In the genomic region with DNA sequence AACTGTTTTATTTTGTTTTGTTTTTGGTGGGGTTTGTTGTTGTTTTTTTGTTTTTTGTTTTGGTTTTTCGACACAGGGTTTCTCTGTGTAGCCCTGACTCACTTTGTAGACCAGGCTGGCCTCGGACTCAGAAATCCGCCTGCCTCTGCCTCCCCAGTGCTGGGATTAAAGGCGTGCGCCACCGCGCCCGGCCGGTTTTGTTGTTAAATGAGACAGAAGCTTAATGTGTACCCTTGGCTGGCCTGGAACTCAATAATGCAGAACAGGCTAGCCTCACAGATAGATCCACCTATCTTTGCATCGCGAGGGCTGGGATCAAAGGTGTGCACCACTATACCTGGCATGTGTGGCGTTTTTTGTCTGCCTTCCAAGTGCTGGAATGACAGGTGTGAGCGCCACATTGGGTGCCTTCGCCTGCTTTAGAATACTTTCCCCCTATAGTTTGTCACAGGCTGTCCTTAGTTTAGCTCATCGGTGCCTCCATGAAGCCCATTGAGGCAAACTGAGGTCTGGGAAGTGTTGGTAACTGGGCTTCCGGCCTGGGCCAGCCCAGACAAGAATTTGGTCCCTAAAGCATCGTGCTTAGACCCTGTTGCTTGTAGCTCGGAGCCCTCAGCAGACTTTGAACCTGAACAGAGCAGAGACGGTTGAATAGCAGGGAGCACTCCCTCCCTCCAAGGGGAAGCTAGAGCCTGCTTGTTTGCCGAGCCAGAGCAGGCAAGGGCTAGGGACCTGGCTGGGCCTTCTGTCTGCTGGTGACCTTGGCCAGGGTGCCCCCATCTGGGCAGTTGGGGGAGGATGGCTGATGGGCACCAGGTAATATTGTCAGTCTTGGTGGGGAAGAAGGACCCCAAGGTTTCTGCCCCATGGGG, we compare ENCODE assay signal across 8 mouse cellular contexts. TPM values are rescaled to one million over a fixed set of nuclear protein-coding genes. Genes with fewer than 3 reads are reported as not detected.
A peak's percentile ranks its signal among the peaks of the same experiment; 100 is the strongest.
DNase-seq lines count a peak whose midpoint lies in the region; ATAC-seq and TF ChIP-seq lines count a peak whose summit lies in the region.

No protein-coding gene starts in this region.

- H3K9ac ChIP-seq in hindbrain, embryonic 14.5 days = peak overlapping the region; percentile 74
- H3K9ac ChIP-seq in liver, embryonic 13.5 days = peak overlapping the region; percentile 80

- TF ChIP-seq CTCF in bone marrow macrophage, adult 2 months (IDR thresholded peaks at IDR 0.05; ENCODE audit: low read depth, low read length) = no peak

- H3K36me3 ChIP-seq in hindbrain, embryonic 14.5 days (replicated peaks; ENCODE audit: control insufficient read depth, insufficient read depth) = peaks cover 30% of the 10 kb centered on the region
- H3K36me3 ChIP-seq in liver, embryonic 13.5 days = peaks cover 19% of the 10 kb centered on the region

- peak overlapping the region; percentile 87 for H3K4me3 ChIP-seq in bone marrow macrophage, adult 2 months (ENCODE audit: insufficient read depth, low read length)
- peak overlapping the region; percentile 67 for H3K4me3 ChIP-seq in hindbrain, embryonic 14.5 days (replicated peaks; ENCODE audit: low read length)
- peak overlapping the region; percentile 85 for H3K4me3 ChIP-seq in liver, embryonic 13.5 days (replicated peaks)

- DNase-seq in cerebellum, adult 11-12 months = peak; percentile 55
- no peak for DNase-seq in hindbrain, embryonic 14.5 days (ENCODE audit: low spot score)
- DNase-seq in liver, embryonic 13.5 days = no peak
- no peak for DNase-seq in embryo, embryonic 10.5 days (ENCODE audit: low spot score)
- DNase-seq in left cerebral cortex, adult 9 months (ENCODE audit: low spot score in 2 of 2) = no peak

- no peak for TF ChIP-seq POLR2A in bone marrow macrophage, adult 2 months (IDR thresholded peaks at IDR 0.05; ENCODE audit: borderline replicate concordance, low read depth, low read length)

- H3K27ac ChIP-seq in bone marrow macrophage, adult 2 months (ENCODE audit: insufficient read depth, low read depth, low read length) = no peak overlapping the region
- H3K27ac ChIP-seq in hindbrain, embryonic 14.5 days = no peak overlapping the region
- peak overlapping the region; percentile 21; the same call in 1 of the 2 replicates for H3K27ac ChIP-seq in liver, embryonic 13.5 days

- peak overlapping the region; percentile 58 for H3K4me2 ChIP-seq in hindbrain, embryonic 14.5 days (replicated peaks)
- peak overlapping the region; percentile 95 for H3K4me2 ChIP-seq in liver, embryonic 13.5 days

- H3K27me3 ChIP-seq in hindbrain, embryonic 14.5 days (ENCODE audit: control insufficient read depth, insufficient read depth, low read length) = peaks cover 7% of the 10 kb centered on the region; the same call in 1 of the 2 replicates
- H3K27me3 ChIP-seq in liver, embryonic 13.5 days = peaks cover 11% of the 10 kb centered on the region

- H3K9me3 ChIP-seq in hindbrain, embryonic 14.5 days (ENCODE audit: control insufficient read depth, low read length) = no peaks in the 10 kb centered on the region
- H3K9me3 ChIP-seq in liver, embryonic 13.5 days (replicated peaks) = no peaks in the 10 kb centered on the region

- WGBS in hindbrain, embryonic 14.5 days = 43% methylated on average over 20 of the region's 20 CpGs
- WGBS in liver, embryonic 13.5 days (ENCODE audit: insufficient replicate concordance) = 41% methylated on average over 20 of the region's 20 CpGs

- peaks cover 18% of the 10 kb centered on the region for H3K4me1 ChIP-seq in bone marrow macrophage, adult 2 months (ENCODE audit: control insufficient read depth, insufficient read depth, low read length)
- H3K4me1 ChIP-seq in hindbrain, embryonic 14.5 days (replicated peaks; ENCODE audit: control insufficient read depth, insufficient read depth, low read length) = peaks cover 27% of the 10 kb centered on the region
- peaks cover 55% of the 10 kb centered on the region for H3K4me1 ChIP-seq in liver, embryonic 13.5 days (replicated peaks)

- no peak for ATAC-seq in cerebellum, adult (ENCODE audit: insufficient number of reproducible peaks, low FRiP score, low TSS enrichment)
- no peak for ATAC-seq in hindbrain, embryonic 14.5 days (ENCODE audit: low FRiP score)
- ATAC-seq in liver, embryonic 13.5 days (ENCODE audit: low read depth) = no peak
- no peak for ATAC-seq in CD4-positive, CD25-positive, alpha-beta regulatory T cell, adult 4 months

RNA-seq across cellular contexts. Expression of a gene that starts 0.9 kb away (rescaled TPM):
- 6.5 and 6.6 TPM in 2 replicates for polyA plus RNA-seq in bone marrow macrophage, adult 2 months (2012; ENCODE audit: insufficient read depth, insufficient read length, missing spikeins)
- polyA plus RNA-seq in hindbrain, embryonic 14.5 days (2014; fragmentation: Nextera tagmentation; extraction: Ambion mirVana) = 28.7 and 32.3 TPM in 2 replicates
- polyA plus RNA-seq in liver, embryonic 13.5 days (2015; fragmentation: Nextera tagmentation; extraction: Ambion mirVana) = 3.7 and 4.0 TPM in 2 replicates
- polyA plus RNA-seq in CD4-positive, CD25-positive, alpha-beta regulatory T cell, adult 4 months (2017; shearing (Covaris generic)) = under 1 TPM; 0.47 to 0.86 TPM

RNA-seq across cellular contexts. Expression of a gene that starts 12.3 kb away (rescaled TPM):
- polyA plus RNA-seq in bone marrow macrophage, adult 2 months (2012; ENCODE audit: insufficient read depth, insufficient read length, missing spikeins) = 69.5 and 77.5 TPM in 2 replicates
- polyA plus RNA-seq in hindbrain, embryonic 14.5 days (2014; fragmentation: Nextera tagmentation; extraction: Ambion mirVana) = 8.8 and 9.1 TPM in 2 replicates
- 6.1 TPM in 2 replicates for polyA plus RNA-seq in liver, embryonic 13.5 days (2015; fragmentation: Nextera tagmentation; extraction: Ambion mirVana)
- 10 to 100 TPM; 10.2 to 12.1 TPM for polyA plus RNA-seq in CD4-positive, CD25-positive, alpha-beta regulatory T cell, adult 4 months (2017; shearing (Covaris generic))
